Mouse (Mus musculus) liver, embryonic 12.5 days (tissue): ENCODE measurements at regions not wholly inside any gene's neighbourhood (a gene's known extent, or its start where the extent isn't known, plus 50 kb on each side); places are given as distances from the start of the nearest gene placed in this dataset.

Source experiments
- ATAC-seq: fragments of 200-750 bp; cut with Nextera tagmentation; 2 replicates; pipeline ENCODE4 v1.8.0; 2017; ENCODE audit warnings: moderate number of reproducible peaks, mild to moderate bottlenecking, moderate library complexity
- H3K27ac ChIP-seq: fragments of 300-500 bp; sonication (generic); 2 replicates; pipeline ENCODE4 v1.5.1; 2016; ENCODE audit warnings: mild to moderate bottlenecking
- H3K27me3 ChIP-seq: fragments of 300-500 bp; sonication (generic); replicated peaks from 2 replicates; pipeline ENCODE4 v1.6.1; 2016; ENCODE audit warnings: mild to moderate bottlenecking, moderate library complexity
- H3K36me3 ChIP-seq: fragments of 300-500 bp; sonication (generic); 2 replicates; pipeline ENCODE4 v1.6.1; 2016; ENCODE audit warnings: mild to moderate bottlenecking, moderate library complexity
- H3K4me1 ChIP-seq: fragments of 300-500 bp; sonication (generic); 2 replicates; pipeline ENCODE4 v1.6.1; 2016
- H3K4me2 ChIP-seq: fragments of 300-500 bp; sonication (generic); 2 replicates; pipeline ENCODE4 v1.6.1; 2016; ENCODE audit warnings: mild to moderate bottlenecking, moderate library complexity
- H3K4me3 ChIP-seq: fragments of 300-500 bp; sonication (generic); 2 replicates; pipeline ENCODE4 v1.5.1; 2016; ENCODE audit warnings: mild to moderate bottlenecking, moderate library complexity
- H3K9ac ChIP-seq: fragments of 300-500 bp; sonication (generic); 2 replicates; pipeline ENCODE4 v1.6.1; 2016; ENCODE audit warnings: mild to moderate bottlenecking, moderate library complexity
- H3K9me3 ChIP-seq: fragments of 300-500 bp; sonication (generic); replicated peaks from 2 replicates; pipeline ENCODE4 v1.6.1; 2016; ENCODE audit warnings: mild to moderate bottlenecking, moderate library complexity
- WGBS: fragments of 180-500 bp; shearing (Covaris S2); methylation state at CpG from one replicate; pipeline ENCODE4 v1.1.7; 2016; ENCODE audit not compliant: insufficient replicate concordance; 5-methylcytosine and 5-hydroxymethylcytosine counted together

DNA sequence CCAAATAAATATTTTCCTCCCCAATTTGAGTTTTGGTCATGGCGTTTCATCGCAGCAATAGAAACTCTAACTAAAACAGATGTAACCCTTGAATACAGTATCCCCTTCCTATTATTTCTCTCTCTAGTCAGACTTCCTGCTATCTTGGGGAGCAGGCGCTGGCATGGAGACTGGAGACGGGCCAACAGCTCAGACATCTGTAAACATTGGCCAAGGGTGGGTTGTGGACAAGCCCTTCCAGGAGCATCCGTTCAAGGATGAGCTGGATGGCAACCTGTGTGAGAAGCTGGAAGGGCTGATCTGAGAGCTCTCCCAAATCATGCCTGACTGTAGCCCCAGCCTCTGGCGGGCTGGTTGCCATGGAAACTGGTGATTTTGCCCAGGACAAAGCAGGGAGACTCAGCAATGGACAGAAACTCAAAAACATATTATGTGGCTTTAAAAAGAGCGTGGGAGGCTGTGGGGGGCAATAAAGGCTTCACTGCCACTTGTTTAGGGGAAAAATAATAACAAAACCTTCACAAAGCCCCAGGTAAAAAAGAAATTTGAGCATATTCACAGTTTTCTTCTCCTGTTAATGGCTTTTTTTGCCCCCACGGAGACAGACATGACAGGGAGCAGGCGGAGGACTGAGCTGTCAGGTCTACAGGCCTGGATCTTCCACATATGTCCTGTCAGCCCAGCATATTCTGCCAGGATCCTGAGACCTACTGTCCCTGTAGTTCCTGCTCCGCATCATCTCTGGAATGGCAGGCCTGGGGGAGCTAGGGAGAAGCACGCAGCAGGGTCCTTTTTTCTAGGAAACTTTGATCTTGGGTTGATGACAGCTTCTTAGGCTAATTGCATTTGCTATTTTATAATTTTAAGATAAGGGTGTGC is 113.0 kb downstream of the Chst1 start:
- H3K27me3 ChIP-seq, result peaks cover 20% of the 10 kb centered on the region; the same call in 1 of the 2 replicates
- WGBS, result 62% methylated on average over 11 of the region's 11 CpGs
- H3K4me1 ChIP-seq, result no peaks in the 10 kb centered on the region
- no peaks in the 10 kb centered on the region for H3K9me3 ChIP-seq
- no peak overlapping the region for H3K9ac ChIP-seq
- H3K27ac ChIP-seq, result no peak overlapping the region
- H3K4me2 ChIP-seq, result no peak overlapping the region
- ATAC-seq, result no peak
- H3K4me3 ChIP-seq, result no peak overlapping the region
- no peaks in the 10 kb centered on the region for H3K36me3 ChIP-seq

DNA sequence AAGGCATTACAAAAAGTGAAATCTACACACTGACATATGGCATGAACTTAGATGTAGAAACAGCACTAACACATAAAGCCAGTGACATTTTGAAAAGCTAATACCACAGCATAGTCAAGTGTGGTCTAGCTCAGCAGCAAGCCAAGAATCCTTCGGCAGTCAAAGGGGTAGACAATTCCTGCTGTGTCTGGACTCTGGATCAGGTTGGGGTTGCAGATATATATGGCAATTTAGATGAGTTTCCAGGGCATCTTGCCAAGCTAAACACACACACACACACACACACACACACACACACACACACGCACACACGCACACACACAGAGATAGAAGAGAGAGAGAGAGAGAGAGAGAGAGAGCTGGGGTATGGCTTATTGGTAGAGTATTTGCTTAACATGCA is 118.2 kb downstream of the Chst1 start:
- Histone ChIP-seq H3K9ac (no peak overlapping the region), H3K27me3 (peaks cover 8% of the 10 kb centered on the region; the same call in 1 of the 2 replicates), H3K9me3 (no peaks in the 10 kb centered on the region), H3K4me2 (no peak overlapping the region), H3K4me3 (no peak overlapping the region), H3K4me1 (no peaks in the 10 kb centered on the region), H3K27ac (no peak overlapping the region), H3K36me3 (no peaks in the 10 kb centered on the region)
- ATAC-seq, result no peak
- WGBS, result 46% methylated on average over 3 of the region's 3 CpGs

DNA sequence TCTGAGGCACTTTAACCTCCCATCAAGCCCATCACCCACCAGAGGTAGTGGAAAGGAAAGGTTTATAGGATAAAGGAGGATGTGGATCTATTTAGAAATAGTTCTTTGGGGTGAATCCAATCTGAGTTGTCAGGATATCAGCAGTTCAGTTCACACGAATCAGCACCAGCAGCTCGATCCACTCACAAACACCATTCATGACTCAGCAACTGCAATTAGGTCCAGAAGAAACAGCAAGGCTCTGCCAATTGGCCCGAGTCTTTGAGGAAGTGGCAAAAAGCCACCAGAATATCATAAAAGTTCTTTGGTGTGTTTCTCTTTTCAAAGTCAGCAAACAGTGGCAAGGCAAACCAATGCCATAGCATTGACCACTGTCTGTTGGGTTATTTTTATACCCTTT is 122.4 kb downstream of the Chst1 start:
- no peak for ATAC-seq
- no peak overlapping the region for H3K27ac ChIP-seq
- WGBS, result 43% methylated on average over 3 of the region's 3 CpGs
- no peaks in the 10 kb centered on the region for H3K4me1 ChIP-seq
- no peak overlapping the region for H3K4me2 ChIP-seq
- H3K9ac ChIP-seq, result no peak overlapping the region
- no peaks in the 10 kb centered on the region for H3K9me3 ChIP-seq
- H3K27me3 ChIP-seq, result no peaks in the 10 kb centered on the region
- H3K36me3 ChIP-seq, result no peaks in the 10 kb centered on the region
- H3K4me3 ChIP-seq, result no peak overlapping the region

DNA sequence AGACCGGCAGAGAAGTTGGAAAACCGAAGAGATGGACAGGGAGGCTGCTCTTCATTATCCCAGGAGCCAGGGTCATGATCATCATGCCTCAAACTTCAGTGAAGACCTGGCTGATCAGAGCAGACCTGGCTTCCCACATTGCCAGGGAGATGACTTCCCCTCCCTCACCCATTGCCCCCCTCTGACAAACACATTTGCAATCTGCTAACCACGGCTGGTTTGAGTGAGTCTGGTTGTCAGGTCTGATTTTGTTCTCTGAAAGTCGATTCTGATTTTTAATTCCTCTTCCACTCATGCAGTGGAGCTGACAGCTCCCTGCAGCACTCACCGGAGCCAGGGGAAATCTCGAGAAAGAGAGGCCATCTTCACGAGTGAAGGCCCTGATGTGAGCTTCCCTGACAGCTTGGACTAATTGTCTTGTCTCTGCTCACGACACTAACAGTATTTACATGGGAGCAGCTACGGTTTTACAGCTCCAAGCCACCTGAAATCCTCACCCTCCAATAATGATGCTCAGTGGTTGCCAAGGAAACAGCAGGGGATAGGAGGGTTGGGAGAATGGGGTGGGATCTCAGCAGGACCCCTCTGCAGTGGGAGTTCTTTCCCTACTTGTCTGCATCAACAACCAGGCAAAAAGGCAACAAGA is 124.2 kb downstream of the Chst1 start:
- no peaks in the 10 kb centered on the region for H3K9me3 ChIP-seq
- H3K36me3 ChIP-seq, result no peaks in the 10 kb centered on the region
- no peak overlapping the region for H3K4me2 ChIP-seq
- H3K27ac ChIP-seq, result no peak overlapping the region
- no peaks in the 10 kb centered on the region for H3K27me3 ChIP-seq
- H3K4me3 ChIP-seq, result no peak overlapping the region
- ATAC-seq, result no peak
- 43% methylated on average over 9 of the region's 9 CpGs for WGBS
- no peak overlapping the region for H3K9ac ChIP-seq
- H3K4me1 ChIP-seq, result no peaks in the 10 kb centered on the region

GRCm38 (mm10) chr2:92726640-92727039 is 127.1 kb downstream of the Chst1 start:
- Histone ChIP-seq H3K9me3 (no peaks in the 10 kb centered on the region), H3K9ac (no peak overlapping the region), H3K4me3 (no peak overlapping the region), H3K27ac (no peak overlapping the region), H3K36me3 (no peaks in the 10 kb centered on the region), H3K27me3 (no peaks in the 10 kb centered on the region), H3K4me1 (no peaks in the 10 kb centered on the region), H3K4me2 (no peak overlapping the region)
- no peak for ATAC-seq
- WGBS, result 68% methylated on average over 7 of the region's 7 CpGs

- Histone ChIP-seq H3K36me3 (no peaks in the 10 kb centered on the region), H3K4me3 (no peak overlapping the region), H3K4me1 (no peaks in the 10 kb centered on the region), H3K4me2 (no peak overlapping the region), H3K9ac (no peak overlapping the region), H3K27ac (no peak overlapping the region), H3K27me3 (no peaks in the 10 kb centered on the region), H3K9me3 (no peaks in the 10 kb centered on the region)
- ATAC-seq, result no peak
- WGBS, result 71% methylated on average over 2 of the region's 2 CpGs
Measured at GRCm38 (mm10) chr2:92727241-92727640, 127.7 kb downstream of the Chst1 start.

- Histone ChIP-seq H3K9ac (no peak overlapping the region), H3K27me3 (no peaks in the 10 kb centered on the region), H3K4me3 (no peak overlapping the region), H3K4me1 (no peaks in the 10 kb centered on the region), H3K9me3 (no peaks in the 10 kb centered on the region), H3K27ac (no peak overlapping the region), H3K36me3 (no peaks in the 10 kb centered on the region), H3K4me2 (no peak overlapping the region)
- 59% methylated on average over 3 of the region's 3 CpGs for WGBS
- no peak for ATAC-seq
Measured at GRCm38 (mm10) chr2:92728388-92728787, 128.9 kb downstream of the Chst1 start.

GRCm38 (mm10) chr2:92730371-92730770 is 130.9 kb downstream of the Chst1 start:
- Histone ChIP-seq H3K4me2 (no peak overlapping the region), H3K4me3 (no peak overlapping the region), H3K4me1 (no peaks in the 10 kb centered on the region), H3K27me3 (no peaks in the 10 kb centered on the region), H3K9me3 (no peaks in the 10 kb centered on the region), H3K9ac (no peak overlapping the region), H3K27ac (no peak overlapping the region), H3K36me3 (no peaks in the 10 kb centered on the region)
- 83% methylated on average over 6 of the region's 6 CpGs for WGBS
- no peak for ATAC-seq

- WGBS, result 74% methylated on average over 1 of the region's 1 CpGs
Measured at GRCm38 (mm10) chr2:92733403-92733802, 133.9 kb downstream of the Chst1 start.

DNA sequence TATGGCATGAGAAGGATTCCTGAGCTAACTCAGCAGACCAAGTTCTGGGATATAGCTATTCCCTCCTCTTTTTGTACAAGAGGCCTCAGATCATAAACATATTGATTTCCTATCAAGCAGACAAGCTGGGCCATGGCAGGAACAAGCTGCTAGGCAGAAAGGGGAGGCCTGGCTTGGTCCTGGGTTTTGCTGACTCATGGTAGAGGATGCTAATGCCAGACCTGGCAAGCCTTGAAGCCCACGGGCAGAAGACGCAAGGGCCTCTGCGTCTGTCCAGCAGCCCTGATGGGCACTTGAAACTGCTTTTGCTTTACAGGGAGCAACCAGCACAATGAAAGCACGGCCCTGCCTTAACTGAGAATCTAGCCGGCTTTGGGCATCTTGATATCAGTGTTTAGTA is 136.3 kb downstream of the Chst1 start:
- Histone ChIP-seq H3K27ac (no peak overlapping the region), H3K4me2 (no peak overlapping the region)
- WGBS, result 64% methylated on average over 5 of the region's 5 CpGs

More at GRCm38 (mm10) chr2:92733403-92733802, 133.9 kb downstream of the Chst1 start:
- Histone ChIP-seq H3K9me3 (no peaks in the 10 kb centered on the region), H3K4me2 (no peak overlapping the region), H3K4me1 (no peaks in the 10 kb centered on the region), H3K27me3 (no peaks in the 10 kb centered on the region), H3K4me3 (no peak overlapping the region), H3K9ac (no peak overlapping the region), H3K36me3 (no peaks in the 10 kb centered on the region), H3K27ac (no peak overlapping the region)
- no peak for ATAC-seq

DNA sequence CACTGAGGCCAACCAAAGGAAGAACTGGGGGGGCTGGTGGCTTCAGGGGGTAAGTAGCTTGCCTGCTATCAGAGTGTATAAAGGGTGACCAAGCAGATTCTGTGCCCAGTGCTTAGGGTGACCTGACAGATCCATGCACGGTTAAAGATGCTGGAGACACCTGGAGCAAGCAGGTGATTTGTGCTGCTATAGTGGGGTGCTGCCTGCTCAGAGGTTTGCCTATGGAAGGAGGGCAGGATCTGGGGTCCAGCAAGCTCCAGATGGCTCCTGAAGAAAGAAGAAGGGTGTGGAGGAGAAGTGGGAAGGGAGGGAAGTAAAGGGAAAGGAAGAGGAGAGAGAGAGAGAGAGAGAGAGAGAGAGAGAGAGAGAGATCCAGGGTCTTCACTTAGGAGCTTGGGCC is 137.8 kb downstream of the Chst1 start:
- 40% methylated on average over 1 of the region's 1 CpGs for WGBS
- Histone ChIP-seq H3K9me3 (no peaks in the 10 kb centered on the region), H3K27me3 (no peaks in the 10 kb centered on the region), H3K9ac (no peak overlapping the region), H3K36me3 (no peaks in the 10 kb centered on the region), H3K4me2 (no peak overlapping the region), H3K4me1 (no peaks in the 10 kb centered on the region), H3K27ac (no peak overlapping the region), H3K4me3 (no peak overlapping the region)
- ATAC-seq, result no peak

More for the DNA sequence above, 136.3 kb downstream of the Chst1 start:
- no peaks in the 10 kb centered on the region for H3K9me3 ChIP-seq
- H3K9ac ChIP-seq, result no peak overlapping the region
- H3K4me3 ChIP-seq, result no peak overlapping the region
- no peak for ATAC-seq
- no peaks in the 10 kb centered on the region for H3K27me3 ChIP-seq
- H3K4me1 ChIP-seq, result no peaks in the 10 kb centered on the region
- no peaks in the 10 kb centered on the region for H3K36me3 ChIP-seq

- Histone ChIP-seq H3K4me1 (0 out of 2 replicates have a peak, but pooled peaks cover 3% of the 10 kb centered on the region), H3K4me2 (no peak overlapping the region), H3K4me3 (no peak overlapping the region), H3K36me3 (no peaks in the 10 kb centered on the region), H3K27me3 (0 out of 2 replicates have a peak, but pooled peaks cover 4% of the 10 kb centered on the region), H3K9me3 (no peaks in the 10 kb centered on the region), H3K9ac (no peak overlapping the region), H3K27ac (no peak overlapping the region)
- WGBS, result 57% methylated on average over 4 of the region's 4 CpGs
- no peak for ATAC-seq
Measured at GRCm38 (mm10) chr2:92739576-92739975, 140.1 kb downstream of the Chst1 start.
